Mouse (Mus musculus): Measurements from ENCODE around the gene Cdipt. TPM values are rescaled to one million over a fixed set of nuclear protein-coding genes. Genes with fewer than 3 reads are reported as not detected.
A peak's percentile ranks its signal among the peaks of the same experiment; 100 is the strongest.

The Cdipt gene
- polyA plus RNA-seq, 1 experiment from 2014 or later, result 94.6 TPM

GRCm38 (mm10) chr7:126975493-126975892, 221 bp upstream of the Cdipt start:
- DNase-seq (ENCODE audit: low spot score), result no peak

- peak; percentile 97 for DNase-seq (ENCODE audit: low spot score)
These were observed 494 bp downstream of the Cdipt start, which contains the start of gene Cdiptos for GRCm38 (mm10) chr7:126975950-126976866. Cdiptos (minus strand) TSS chr7:126976098.

GRCm38 (mm10) chr7:126976878-126977459, 1.3 kb downstream of the Cdipt start:
- no peak for DNase-seq (ENCODE audit: low spot score)

GRCm38 (mm10) chr7:126978841-126979240, 3.1 kb downstream of the Cdipt start:
- no peak for DNase-seq (ENCODE audit: low spot score)

- no peak for DNase-seq (ENCODE audit: low spot score)
These were observed 5.9 kb downstream of the Cdipt start for GRCm38 (mm10) chr7:126981601-126982000.

- no peak for DNase-seq (ENCODE audit: low spot score)
These were observed 6.3 kb downstream of the Cdipt start for GRCm38 (mm10) chr7:126982054-126982453.

- no peak for DNase-seq (ENCODE audit: low spot score)
These were observed 7.4 kb downstream of the Cdipt start for GRCm38 (mm10) chr7:126983113-126983512.

- DNase-seq (ENCODE audit: low spot score), result no peak
These were observed 9.1 kb downstream of the Cdipt start for GRCm38 (mm10) chr7:126984667-126985444.

GRCm38 (mm10) chr7:126986319-126986718, 10.6 kb downstream of the Cdipt start:
- DNase-seq (ENCODE audit: low spot score), result peak; percentile 32

- DNase-seq (ENCODE audit: low spot score), result no peak
These were observed 13.1 kb downstream of the Cdipt start for GRCm38 (mm10) chr7:126988816-126989215.

- DNase-seq (ENCODE audit: low spot score), result no peak
These were observed 20.7 kb downstream of the Cdipt start for GRCm38 (mm10) chr7:126996449-126996848.

- DNase-seq (ENCODE audit: low spot score), result peak; percentile 42
These were observed 23.9 kb downstream of the Cdipt start for GRCm38 (mm10) chr7:126999568-126999967.

GRCm38 (mm10) chr7:127003620-127004019, 27.9 kb downstream of the Cdipt start:
- no peak for DNase-seq (ENCODE audit: low spot score)

GRCm38 (mm10) chr7:127004122-127004875, 28.6 kb downstream of the Cdipt start:
- DNase-seq (ENCODE audit: low spot score), result no peak

GRCm38 (mm10) chr7:127007313-127008024, 31.8 kb downstream of the Cdipt start:
- DNase-seq (ENCODE audit: low spot score), result no peak

- DNase-seq (ENCODE audit: low spot score), result peak; percentile 21
These were observed 32.7 kb downstream of the Cdipt start for GRCm38 (mm10) chr7:127008239-127009019.

- no peak for DNase-seq (ENCODE audit: low spot score)
These were observed 33.8 kb downstream of the Cdipt start for GRCm38 (mm10) chr7:127009307-127010085.

- no peak for DNase-seq (ENCODE audit: low spot score)
These were observed 35.3 kb downstream of the Cdipt start for GRCm38 (mm10) chr7:127011051-127011450.

- DNase-seq (ENCODE audit: low spot score), result no peak
These were observed 36.0 kb downstream of the Cdipt start for GRCm38 (mm10) chr7:127011717-127012116.
